Mouse (Mus musculus) adipocyte (in vitro differentiated cells): ENCODE measurements around the gene C530025M09Rik.

Experiments
- DNase-seq: peaks from one replicate; pipeline ENCODE4 v3.0.0-alpha.2; 2016; ENCODE audit warnings: low spot score

C530025M09Rik gene

DNA sequence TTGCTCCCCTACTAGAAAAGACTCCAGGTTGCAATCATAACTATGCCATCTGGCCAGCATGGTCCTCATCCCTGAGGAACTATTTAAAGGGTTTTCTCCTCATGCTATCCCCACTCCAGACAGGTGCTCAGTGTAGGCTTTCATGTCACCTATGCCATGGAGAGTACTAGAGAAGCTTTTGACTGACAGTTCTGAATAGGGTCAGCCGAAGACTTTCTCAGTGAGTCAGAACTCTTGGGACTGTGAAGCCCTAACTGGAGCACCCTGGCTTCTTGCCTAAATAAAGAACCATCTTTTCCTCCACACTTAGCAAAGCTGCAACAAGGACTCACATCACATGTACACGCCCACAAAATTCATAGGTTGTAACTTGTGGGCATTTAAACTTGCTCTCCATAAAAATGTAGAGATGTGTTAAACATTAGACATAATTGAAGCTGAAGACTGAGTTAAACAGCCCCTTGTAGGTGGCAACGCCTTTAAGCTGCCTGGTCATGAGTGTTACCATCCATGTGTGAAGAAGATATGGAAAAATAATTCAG is 26.3 kb downstream of the C530025M09Rik start:
- DNase-seq: no peak

DNA sequence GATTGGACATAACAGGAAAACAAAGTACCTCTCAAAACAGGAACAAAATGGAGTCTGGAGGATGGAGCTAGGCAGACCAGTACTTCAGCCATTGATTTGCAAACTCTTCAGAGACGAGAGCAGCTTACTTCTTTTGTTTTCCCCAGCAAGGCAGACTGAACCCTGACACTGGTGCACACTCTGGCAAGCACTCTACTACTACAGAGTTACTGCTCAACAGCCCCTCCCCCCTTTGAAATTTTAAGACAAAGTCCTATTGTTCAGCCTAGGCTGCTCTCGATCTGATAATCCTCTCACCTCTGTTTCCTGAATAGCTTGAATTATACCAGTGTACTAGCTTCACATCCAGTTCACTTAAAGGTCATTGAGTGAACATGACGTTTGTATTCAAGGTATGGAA is 32.4 kb downstream of the C530025M09Rik start:
- no peak for DNase-seq
